Mouse (Mus musculus): Measurements from ENCODE around the gene Gjb5. TPM values are rescaled to one million over a fixed set of nuclear protein-coding genes. Genes with fewer than 3 reads are reported as not detected.

Gene Gjb5
- total RNA-seq (2021): under 1 TPM; 0.27 to 0.47 TPM
- long read RNA-seq, experiment 1, partial matches to known transcripts: 0 of 1 reads
- long read RNA-seq, experiment 1, other reads (novel, unspliced or antisense): 0 of 1 reads
- long read RNA-seq, experiment 2: 0 reads

DNA sequence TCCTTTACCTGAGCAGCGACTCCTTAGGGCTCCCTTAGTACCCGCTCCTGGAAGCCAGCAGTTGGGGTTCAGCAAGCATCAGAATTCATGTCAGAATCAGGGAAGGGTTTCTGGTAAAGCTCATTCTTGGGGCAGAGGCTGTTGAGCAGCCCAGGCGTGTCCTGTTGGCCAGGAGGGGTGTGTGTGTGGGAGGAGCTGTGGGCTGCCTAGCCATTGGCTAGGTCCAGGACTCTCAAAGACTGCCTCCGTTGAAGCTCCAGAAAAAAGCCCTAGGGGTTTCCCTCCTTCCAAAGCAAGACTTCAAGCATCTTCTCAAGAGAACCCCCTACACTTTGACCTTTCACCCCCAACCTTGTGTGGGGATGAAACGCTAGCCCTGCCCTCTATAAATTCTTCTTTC is at the start of gene Gjb5:
TSS of gene Gjb5 (minus strand) at position 164 of the 400 bp plus-strand sequence.
- DNase-seq: no peak
- intact Hi-C loops (cut with DNase I; ENCODE audit: low total_unique reads): no loop called here

GRCm38 (mm10) chr4:127402614-127403013 is 44.6 kb upstream of the Gjb5 start:
- intact Hi-C loops (cut with DNase I; ENCODE audit: low total_unique reads): no loop called here
- DNase-seq: no peak

- intact Hi-C loops (cut with DNase I; ENCODE audit: low total_unique reads): no loop called here
- no peak for DNase-seq
Observed at GRCm38 (mm10) chr4:127402166-127402565, 44.2 kb upstream of the Gjb5 start.

DNA sequence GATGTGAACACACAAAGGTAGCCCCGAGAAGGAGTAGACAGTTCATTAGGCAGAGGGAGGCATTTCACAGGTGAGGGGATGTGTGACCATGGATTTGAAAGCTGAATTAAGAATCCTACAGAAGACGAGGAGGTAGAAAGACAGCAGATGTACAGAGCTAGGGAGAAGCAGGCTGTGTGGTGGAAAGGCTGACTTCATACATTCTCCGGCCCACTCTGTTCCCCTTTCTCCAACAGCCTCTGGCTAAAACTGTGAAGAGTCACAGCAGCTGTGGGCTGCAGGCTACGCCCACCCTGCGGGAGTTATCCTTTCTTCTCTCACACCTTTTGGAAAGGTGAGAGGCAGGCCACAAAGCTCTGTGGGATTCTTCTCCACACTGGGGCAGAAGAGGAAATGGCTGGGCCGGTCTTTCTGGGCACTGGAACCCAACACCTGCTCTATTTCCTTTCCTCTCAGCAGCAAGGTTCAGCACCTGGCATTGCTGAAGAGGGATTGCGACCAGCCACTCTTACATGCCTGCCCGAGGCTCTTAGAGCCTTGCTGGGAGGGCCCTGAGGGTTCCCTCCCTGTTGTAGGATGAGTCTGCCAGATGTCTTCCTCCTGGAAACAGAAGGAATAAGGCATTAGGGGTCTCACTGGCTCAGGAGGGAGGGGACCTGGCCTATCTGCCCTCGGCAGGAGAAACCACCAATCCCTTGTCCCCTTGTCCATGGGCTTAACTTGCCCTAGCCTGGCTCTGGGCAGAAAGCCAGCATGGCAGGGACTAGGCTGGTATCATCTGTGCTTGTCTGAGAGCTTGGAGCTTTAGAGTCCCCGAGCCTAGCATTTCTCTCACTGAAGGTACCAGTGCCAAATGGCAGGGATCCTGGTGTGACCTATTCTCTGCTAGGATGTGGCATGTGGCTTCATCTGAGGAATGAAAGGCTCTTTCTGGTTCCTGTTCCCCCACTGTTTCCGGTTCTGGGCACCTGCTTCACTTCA is 42.5 kb upstream of the Gjb5 start:
- intact Hi-C loops (cut with DNase I; ENCODE audit: low total_unique reads): no loop called here
- no peak for DNase-seq

GRCm38 (mm10) chr4:127395591-127395990 is 37.6 kb upstream of the Gjb5 start:
- no peak for DNase-seq
- intact Hi-C loops (cut with DNase I; ENCODE audit: low total_unique reads): no loop called here

DNA sequence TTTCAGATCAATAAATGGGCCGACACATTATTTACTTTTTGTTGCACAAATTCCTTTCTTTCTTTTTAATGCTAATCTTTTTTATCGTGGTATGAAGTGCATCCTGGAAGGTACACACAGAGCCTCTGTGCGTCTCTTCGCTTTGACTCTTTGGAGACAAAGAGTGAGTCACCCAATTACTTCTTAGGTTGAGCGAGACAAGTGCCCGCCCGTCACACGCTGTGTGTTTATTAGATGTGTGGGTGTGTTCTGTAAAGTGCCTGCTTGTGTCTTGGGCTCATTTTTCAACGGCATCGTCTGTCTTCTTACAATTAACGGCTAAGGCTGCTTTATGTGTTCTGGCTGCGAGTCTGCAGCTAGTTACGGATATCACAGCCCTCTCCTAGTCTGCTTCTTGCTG is 31.7 kb upstream of the Gjb5 start:
- DNase-seq: no peak
- intact Hi-C loops (cut with DNase I; ENCODE audit: low total_unique reads): no loop called here

DNA sequence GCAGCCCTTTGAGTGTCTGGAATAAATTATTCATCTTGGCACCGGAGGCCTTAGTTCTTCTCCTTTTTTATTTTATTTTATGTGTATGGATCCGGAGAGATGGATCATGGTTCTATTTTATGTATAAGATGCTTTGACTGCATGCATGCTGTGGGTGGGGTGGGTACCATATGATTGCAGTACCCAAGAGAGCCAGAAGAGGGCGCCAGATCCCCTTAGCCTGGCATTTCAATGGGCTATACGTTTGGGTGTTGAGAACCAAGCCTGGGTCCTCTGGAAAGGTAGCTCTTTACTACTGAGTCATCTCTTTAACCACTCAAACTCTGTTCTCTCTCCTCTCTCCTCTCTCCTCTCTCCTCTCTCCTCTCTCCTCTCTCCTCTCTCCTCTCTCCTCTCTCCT is 19.4 kb upstream of the Gjb5 start:
- DNase-seq: no peak
- intact Hi-C loops (cut with DNase I; ENCODE audit: low total_unique reads): no loop called here

DNA sequence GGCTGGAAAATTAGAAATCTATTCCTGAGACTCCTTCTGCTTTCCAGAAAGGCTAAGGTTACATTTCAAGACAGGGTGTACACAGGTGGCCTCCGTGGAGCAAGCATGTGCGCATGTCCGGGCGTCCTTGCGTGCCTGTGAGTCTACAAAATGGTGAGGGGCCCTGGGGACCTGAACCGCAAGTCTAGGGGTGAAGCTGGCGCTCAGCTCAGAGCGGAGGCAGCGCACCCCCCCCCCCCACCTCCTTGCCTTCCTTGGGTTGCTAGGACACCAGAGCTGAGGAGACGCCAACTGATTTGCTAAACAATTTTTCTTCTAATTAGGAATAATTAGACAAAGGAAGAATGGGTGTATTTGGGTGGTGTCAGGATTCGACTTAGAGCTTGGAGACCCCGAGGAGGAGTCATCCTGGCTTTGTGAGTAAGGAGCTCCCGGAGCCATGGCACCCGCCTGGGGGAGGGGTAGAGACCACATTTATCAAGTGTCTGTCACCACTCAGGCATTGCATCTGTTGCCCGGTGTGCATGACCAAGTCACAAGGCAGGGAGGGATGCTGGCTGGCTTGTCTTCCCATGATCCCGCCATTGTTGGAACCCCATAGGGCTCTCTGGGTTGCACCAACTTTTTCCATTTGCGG is 17.7 kb upstream of the Gjb5 start:
- DNase-seq: no peak
- intact Hi-C loops (cut with DNase I; ENCODE audit: low total_unique reads): no loop called here

DNA sequence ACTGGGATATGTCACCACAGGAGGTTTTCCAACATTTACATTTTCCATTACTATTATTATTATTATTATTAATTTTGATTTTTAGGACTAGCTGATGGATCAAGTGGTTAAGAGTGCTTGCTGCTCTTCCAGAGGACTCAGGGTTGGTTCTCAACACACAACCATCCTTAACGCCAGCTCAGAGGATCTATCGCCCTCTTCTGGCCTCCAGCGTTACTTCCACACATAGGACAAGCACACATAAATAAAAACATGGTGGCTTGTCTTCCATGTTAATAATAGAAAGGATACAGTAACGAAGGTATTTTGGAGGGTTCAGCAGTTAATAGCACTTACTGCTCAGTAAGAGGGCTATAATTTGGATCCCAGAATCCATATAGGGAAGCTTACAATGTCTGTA is 16.7 kb upstream of the Gjb5 start:
- no peak for DNase-seq
- intact Hi-C loops (cut with DNase I; ENCODE audit: low total_unique reads): no loop called here

DNA sequence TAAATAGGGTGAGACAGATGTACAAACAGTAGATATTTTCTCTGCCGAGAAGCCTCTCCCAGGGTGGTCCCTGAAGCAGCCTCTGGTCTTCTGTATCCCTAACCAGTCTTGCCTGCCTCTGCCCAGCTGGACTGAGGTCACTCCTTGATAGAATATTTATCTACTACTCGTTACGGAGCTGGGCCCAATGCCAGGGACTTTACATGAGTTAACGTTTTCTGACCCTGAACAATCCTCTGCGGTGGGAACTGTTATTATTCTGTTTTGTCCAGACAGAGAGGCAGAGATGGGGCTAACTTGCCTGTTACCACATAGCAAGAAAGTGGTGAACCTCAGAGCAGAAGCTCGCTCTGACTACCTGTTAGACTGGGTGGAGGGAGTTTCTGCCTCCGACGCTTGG is 15.5 kb upstream of the Gjb5 start:
- DNase-seq: no peak
- intact Hi-C loops (cut with DNase I; ENCODE audit: low total_unique reads): no loop called here

GRCm38 (mm10) chr4:127371546-127371945 is 13.6 kb upstream of the Gjb5 start:
- DNase-seq: peak; percentile 33
- intact Hi-C loops (cut with DNase I; ENCODE audit: low total_unique reads): no loop called here

DNA sequence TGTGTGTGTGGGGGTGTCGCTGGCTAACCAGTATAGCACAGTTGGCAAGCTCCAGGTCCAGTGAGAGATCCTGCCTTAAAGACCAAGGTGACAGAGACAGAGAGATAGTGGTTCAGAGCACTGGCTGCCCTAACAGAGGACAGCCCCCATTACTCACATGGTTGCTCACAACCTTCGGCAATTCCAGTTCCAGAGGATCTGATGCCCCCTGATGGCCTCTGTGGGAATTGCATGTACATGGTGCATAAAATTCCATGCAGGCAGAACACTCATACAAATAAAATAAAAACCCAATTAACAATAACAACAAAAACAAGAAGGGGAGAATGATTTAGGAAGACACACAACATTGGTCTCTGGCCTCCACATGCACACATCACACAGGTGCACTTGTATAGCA is 12.5 kb upstream of the Gjb5 start:
- no peak for DNase-seq
- intact Hi-C loops (cut with DNase I; ENCODE audit: low total_unique reads): no loop called here

GRCm38 (mm10) chr4:127368379-127368973 is 10.5 kb upstream of the Gjb5 start:
- DNase-seq: peak; percentile 52
- intact Hi-C loops (cut with DNase I; ENCODE audit: low total_unique reads): loop anchor here (10.0 kb wide), 1 partner anchor 246 kb away; no protein-coding TSS in a partner anchor

DNA sequence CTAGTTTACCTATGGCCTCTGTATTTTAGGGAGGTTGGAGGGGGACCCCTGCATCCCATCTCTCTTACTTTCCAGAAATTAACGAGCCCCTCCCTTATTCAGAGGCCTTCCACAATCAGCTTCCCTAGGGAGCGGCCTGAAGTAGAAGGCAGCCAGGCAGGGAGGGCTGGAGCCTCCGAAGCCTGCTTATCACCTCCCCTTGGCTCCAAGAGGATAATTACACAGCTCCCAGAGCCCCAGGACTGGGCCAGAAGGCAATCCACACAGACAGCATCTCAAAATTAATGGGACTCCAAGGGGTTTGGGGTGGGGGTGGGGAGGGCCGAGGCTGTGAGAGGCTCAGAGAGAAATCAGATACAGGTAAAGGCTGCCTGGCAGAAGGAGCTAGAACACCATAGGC is 7.9 kb upstream of the Gjb5 start:
- no peak for DNase-seq
- intact Hi-C loops (cut with DNase I; ENCODE audit: low total_unique reads): loop anchor here (10.0 kb wide), 1 partner anchor 249 kb away; no protein-coding TSS in a partner anchor

DNA sequence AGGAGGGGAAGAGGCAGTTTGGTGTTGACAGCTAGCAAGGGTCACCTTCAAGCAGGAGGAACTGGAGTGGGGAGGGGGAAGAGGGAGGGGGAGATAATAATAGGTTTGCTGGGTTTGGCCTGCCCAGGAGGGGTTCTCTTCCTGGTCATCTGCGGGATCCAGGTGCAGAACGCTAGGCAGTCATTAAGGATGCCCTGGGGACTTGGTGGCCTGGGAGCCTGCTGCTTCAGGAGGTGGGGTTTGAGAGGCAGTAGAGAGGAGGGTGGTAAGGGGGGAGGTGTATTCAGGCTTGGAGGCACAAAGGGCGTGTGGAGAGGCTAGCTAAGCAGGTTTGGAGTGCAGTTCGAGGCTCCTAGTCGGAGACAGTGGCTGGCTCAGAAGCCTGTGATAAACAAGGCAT is 7.5 kb upstream of the Gjb5 start:
- DNase-seq: no peak
- intact Hi-C loops (cut with DNase I; ENCODE audit: low total_unique reads): loop anchor here (10.0 kb wide), 1 partner anchor 249 kb away; no protein-coding TSS in a partner anchor

DNA sequence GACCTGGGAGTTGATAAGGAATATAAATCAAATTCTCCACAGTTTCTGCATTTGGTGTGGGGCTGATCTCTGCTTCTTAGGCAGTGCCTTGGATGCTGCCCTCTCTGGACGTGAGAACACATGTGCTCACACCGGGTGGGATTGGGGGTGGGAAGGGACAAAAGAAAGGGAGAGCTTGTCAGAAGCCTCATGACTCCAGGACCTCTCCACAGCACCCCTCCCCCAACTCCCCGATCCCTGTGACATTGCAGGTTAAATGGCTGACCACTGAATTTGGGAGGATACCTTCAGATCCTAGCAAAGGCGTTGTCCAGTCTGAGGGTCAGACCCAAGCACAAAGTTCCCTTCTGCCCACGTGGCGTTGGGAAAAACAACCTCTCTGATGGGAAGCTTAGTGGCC is 6.5 kb upstream of the Gjb5 start:
- intact Hi-C loops (cut with DNase I; ENCODE audit: low total_unique reads): loop anchor here (10.0 kb wide), 1 partner anchor 250 kb away; no protein-coding TSS in a partner anchor
- DNase-seq: no peak

DNA sequence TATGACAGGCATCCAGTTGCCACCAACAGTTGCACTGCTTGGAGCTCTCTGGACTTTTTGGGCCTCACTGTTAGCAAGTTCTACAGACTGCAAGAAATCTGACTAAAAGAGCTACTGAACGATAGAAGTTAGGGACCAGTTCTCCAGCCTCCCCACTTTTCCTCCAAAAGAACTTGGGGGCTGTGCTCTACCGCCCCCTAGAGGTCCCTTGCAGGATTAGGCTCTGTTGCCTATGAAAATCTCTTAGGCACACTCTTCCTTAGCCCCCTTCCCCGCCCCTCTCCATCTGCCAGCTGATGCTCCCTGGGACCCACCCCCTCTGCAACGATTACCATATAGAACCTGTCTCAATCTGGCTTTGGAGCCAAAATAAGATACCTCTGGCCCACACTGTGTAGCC is 5.3 kb upstream of the Gjb5 start:
- no peak for DNase-seq
- intact Hi-C loops (cut with DNase I; ENCODE audit: low total_unique reads): loop anchor here (10.0 kb wide), 1 partner anchor 251 kb away; no protein-coding TSS in a partner anchor

- intact Hi-C loops (cut with DNase I; ENCODE audit: low total_unique reads): loop anchor here (10.0 kb wide), 1 partner anchor 252 kb away; no protein-coding TSS in a partner anchor
- no peak for DNase-seq
Observed at GRCm38 (mm10) chr4:127362520-127362919, 4.5 kb upstream of the Gjb5 start.

- no peak for DNase-seq
- intact Hi-C loops (cut with DNase I; ENCODE audit: low total_unique reads): no loop called here
Observed at GRCm38 (mm10) chr4:127354506-127355485, 3.2 kb downstream of the Gjb5 start.
